Mouse (Mus musculus): ENCODE results near the gene Mrrf. TPM values are rescaled to one million over a fixed set of nuclear protein-coding genes. Genes with fewer than 3 reads are reported as not detected.

The Mrrf gene
- total RNA-seq, 1 experiment from 2014 or later: 28.0 TPM

DNA sequence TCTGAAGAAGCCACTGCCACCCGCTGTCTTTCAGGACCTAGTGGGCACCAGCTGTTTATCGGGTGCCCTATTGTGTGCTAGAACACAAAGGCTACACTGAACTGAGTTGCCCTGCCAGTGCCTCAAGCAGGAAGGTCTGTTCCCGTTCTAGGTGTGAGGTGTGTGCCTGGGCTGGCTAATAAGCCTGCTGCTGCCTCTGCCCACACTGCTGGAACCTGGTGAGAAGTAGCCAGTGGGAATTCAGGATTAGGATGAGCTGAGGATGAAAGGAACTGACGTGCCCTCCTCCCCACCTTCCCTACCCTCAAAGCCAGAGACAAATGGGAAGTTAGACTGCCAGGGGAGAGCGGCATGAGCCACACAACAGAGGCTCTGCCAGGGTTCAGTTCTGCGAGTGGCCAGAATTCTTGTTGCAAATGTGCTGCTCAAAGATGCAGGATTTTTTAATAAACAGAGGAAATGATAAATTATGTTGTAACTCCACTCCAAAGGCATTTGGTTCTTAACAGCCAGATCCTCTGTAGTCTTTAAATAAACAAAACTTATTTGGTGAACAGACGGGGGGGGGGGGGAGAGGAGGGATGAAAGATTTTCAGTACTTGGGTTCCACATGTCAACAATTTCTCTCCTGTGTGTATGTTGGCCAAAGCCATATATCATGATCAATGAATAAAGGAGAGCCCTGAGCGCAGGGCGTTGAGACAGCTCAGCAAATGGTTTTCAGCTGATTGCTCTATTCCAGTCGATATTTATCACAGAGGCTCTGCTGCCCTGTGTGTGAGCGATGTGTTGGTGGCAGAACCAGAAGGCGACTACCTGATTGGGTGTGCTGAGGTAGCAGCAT, 55.1 kb downstream of the Mrrf start:
- ATAC-seq (replicated peaks; ENCODE audit: insufficient number of reproducible peaks, low FRiP score, low TSS enrichment, poor library complexity, severe bottlenecking): no peak

DNA sequence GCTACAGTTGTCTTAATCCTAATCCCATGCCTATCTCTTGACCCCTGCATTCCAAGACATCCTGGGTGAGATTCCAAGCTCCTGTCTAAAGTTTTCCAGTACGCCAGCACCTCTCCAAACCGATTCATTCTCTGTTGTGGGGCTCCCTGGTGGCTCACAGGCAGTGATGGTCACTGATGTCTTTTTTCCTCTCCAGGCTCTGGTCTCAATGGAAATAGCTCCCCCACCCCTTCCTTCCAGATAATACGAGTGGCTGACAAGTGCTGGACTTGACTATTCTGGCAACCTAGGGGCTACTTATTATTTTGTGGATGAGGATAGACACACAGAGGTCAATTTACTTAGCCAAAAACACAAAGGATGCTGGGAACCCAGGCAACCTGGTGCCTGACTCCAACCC, 60.8 kb downstream of the Mrrf start:
- no peak for ATAC-seq (replicated peaks; ENCODE audit: insufficient number of reproducible peaks, low FRiP score, low TSS enrichment, poor library complexity, severe bottlenecking)

DNA sequence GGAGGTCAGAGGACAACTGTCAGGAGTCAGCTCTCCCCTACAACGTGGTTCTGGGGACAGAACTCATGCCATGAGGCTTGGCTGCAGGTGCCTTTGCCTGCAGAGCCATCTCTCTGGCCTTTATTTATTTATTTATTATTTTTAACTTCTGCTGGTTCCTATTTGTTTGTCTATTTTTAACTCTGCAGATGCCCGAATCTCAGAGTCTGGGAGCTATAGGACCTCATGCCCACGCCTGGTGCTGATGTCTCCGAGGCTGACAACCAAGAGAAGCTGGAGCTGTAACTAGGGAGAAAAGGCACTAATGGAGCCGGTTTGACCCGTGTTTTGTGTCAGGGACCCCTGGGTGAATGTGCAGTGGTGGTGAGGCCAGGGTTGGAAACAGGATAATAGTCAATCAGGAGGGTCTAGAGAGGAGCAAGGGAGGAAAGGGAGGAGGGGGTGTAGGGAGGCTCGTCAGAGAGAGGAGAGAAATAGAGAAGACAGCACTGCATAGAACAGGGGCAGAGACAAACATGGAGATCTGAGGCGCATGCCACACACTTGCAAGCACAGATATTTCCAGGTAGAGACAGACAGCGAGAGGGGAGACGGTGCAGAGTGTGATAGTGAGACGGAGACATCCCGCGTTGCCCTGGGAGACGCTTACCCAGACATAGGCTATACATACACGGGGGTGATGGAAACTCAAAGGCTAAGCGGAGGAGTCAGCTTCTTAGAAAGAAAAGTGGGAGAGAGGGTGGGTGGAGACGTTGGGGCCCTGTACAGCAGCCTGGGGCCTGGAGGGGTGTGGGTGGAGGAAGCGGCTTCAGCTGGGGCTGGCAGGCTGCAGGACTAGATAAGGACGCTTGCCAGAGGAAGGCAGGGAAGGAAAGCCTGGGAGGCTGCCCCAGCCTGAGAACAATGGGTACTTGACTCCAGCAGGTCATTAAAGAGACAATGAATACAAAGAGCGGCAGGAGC, 62.0 kb downstream of the Mrrf start:
- no peak for ATAC-seq (replicated peaks; ENCODE audit: insufficient number of reproducible peaks, low FRiP score, low TSS enrichment, poor library complexity, severe bottlenecking)

DNA sequence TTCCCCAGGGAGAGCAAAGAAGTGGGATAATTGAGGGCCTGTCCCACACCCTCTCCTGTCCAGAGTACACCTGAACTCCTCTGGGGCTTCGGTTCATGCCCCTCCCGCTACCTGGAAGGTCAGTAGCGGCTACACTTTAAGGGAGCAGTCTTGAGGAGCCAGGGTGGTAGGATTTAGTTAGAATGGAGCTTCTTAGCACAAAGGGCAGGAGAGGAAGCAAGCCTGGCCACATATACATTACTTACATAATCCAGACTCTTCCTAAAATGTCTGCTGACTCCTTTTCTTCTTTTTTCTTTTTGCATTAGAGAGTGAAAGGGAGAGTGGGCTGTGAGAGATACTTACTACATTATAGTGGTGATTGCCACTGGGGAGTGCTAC, 62.7 kb downstream of the Mrrf start:
- ATAC-seq (replicated peaks; ENCODE audit: insufficient number of reproducible peaks, low FRiP score, low TSS enrichment, poor library complexity, severe bottlenecking): no peak

DNA sequence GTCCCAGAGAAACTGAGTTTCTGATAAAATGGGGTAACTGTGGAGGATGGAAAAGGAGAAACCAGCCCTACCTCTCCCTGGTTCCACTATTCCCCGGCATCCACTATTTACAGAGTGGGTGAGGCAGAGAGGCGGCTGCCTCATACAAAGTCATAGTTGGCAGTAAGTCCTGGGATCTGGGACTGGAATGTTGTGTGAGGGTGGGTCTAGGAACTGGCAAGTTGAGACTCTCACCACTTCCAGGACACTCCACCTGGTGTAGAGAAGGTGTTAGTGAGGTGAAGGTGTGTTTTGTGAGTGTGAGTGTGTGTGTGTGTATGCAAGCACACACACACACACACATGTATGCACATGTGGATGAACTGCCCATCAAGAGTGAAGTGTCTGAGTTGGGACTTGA, 64.6 kb downstream of the Mrrf start:
- ATAC-seq (replicated peaks; ENCODE audit: insufficient number of reproducible peaks, low FRiP score, low TSS enrichment, poor library complexity, severe bottlenecking): no peak

GRCm38 (mm10) chr2:36201756-36202610, 65.8 kb downstream of the Mrrf start:
- ATAC-seq (replicated peaks; ENCODE audit: insufficient number of reproducible peaks, low FRiP score, low TSS enrichment, poor library complexity, severe bottlenecking): no peak

DNA sequence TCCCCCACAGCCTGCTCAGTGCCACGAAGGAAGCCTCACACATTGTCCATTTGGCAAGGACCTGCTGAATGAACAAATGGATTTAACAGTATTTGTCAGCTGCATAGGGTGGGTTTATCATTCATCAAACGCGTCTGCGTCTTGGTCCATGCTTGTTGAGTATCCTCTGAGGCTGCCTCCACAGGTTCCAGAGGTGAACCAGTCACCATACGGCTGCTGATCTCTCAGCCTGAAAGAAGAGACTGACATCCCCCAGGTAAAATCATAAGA, 66.4 kb downstream of the Mrrf start:
- ATAC-seq (replicated peaks; ENCODE audit: insufficient number of reproducible peaks, low FRiP score, low TSS enrichment, poor library complexity, severe bottlenecking): no peak

DNA sequence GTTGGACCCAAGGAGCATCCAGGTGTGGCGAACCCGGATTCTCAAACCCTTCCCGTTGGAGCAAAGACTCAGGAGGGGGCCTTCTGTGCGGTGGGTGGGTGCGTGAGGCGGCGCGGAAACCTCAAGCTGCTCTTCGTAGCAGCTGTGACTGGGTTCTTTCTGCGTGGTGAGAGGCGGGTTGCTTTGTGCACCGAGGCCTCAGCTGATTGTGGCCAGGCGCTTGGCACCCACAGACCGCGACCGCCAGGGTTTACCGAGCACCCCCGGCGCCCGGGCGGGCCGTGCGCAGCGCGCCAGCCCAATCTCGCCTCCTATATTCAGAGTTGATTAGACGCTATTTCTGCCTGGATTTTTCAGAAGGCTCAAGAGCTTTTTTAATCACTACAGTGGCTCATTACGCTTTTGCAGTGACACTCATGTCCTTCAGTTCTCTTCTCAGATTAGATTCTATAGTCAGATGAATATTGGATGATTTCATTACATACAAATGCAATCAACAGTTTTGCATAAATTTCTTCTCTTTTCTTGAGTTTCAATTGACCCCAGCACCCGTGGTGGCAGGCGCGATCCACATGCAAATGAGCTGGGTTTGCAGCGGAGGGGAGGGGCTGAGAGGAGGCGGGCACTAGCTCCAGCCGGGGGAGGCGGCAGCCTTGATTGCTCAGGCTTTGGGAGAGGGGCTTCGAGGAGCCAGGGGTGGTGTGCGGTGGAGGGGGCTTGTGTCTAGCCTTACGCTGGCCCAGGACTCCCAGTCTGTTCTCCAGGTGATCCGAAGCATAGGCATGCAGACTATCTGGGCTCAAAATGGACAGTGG, 67.0 kb downstream of the Mrrf start:
- ATAC-seq (replicated peaks; ENCODE audit: insufficient number of reproducible peaks, low FRiP score, low TSS enrichment, poor library complexity, severe bottlenecking): 0 out of 2 replicates have a peak, but pooled peaks have one; percentile 42

- no peak for ATAC-seq (replicated peaks; ENCODE audit: insufficient number of reproducible peaks, low FRiP score, low TSS enrichment, poor library complexity, severe bottlenecking)
Observed at GRCm38 (mm10) chr2:36204595-36204994, 68.4 kb downstream of the Mrrf start.

DNA sequence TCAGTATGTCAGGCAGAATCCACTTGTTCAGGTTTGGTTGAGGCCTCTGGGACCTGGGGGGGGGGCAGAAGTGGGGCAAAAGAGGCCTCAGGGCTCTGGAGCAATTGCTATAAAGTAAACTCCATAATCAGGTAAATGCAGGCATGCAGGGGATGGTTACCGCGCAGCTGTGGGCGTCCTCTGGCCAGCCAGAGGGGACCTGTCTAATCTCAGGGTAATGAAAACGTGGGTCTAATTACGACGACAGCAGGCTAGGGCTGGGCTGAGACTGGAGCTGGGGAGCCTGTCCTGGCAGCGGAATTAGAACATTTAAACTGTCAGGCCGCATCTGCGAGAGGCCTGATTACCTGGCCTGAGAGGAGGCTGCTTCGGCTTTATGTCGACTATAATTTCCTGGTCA, 70.9 kb downstream of the Mrrf start:
- no peak for ATAC-seq (replicated peaks; ENCODE audit: insufficient number of reproducible peaks, low FRiP score, low TSS enrichment, poor library complexity, severe bottlenecking)

- ATAC-seq (replicated peaks; ENCODE audit: insufficient number of reproducible peaks, low FRiP score, low TSS enrichment, poor library complexity, severe bottlenecking): no peak
Observed at GRCm38 (mm10) chr2:36210796-36211195, 74.6 kb downstream of the Mrrf start.

GRCm38 (mm10) chr2:36211785-36212184, 75.6 kb downstream of the Mrrf start:
- ATAC-seq (replicated peaks; ENCODE audit: insufficient number of reproducible peaks, low FRiP score, low TSS enrichment, poor library complexity, severe bottlenecking): no peak

- no peak for ATAC-seq (replicated peaks; ENCODE audit: insufficient number of reproducible peaks, low FRiP score, low TSS enrichment, poor library complexity, severe bottlenecking)
Observed at GRCm38 (mm10) chr2:36213108-36213507, 76.9 kb downstream of the Mrrf start.

GRCm38 (mm10) chr2:36214023-36214422, 77.8 kb downstream of the Mrrf start:
- peak; percentile 51; the same call in 1 of the 2 replicates for ATAC-seq (replicated peaks; ENCODE audit: insufficient number of reproducible peaks, low FRiP score, low TSS enrichment, poor library complexity, severe bottlenecking)

GRCm38 (mm10) chr2:36214425-36214824, 78.2 kb downstream of the Mrrf start:
- ATAC-seq (replicated peaks; ENCODE audit: insufficient number of reproducible peaks, low FRiP score, low TSS enrichment, poor library complexity, severe bottlenecking): no peak

DNA sequence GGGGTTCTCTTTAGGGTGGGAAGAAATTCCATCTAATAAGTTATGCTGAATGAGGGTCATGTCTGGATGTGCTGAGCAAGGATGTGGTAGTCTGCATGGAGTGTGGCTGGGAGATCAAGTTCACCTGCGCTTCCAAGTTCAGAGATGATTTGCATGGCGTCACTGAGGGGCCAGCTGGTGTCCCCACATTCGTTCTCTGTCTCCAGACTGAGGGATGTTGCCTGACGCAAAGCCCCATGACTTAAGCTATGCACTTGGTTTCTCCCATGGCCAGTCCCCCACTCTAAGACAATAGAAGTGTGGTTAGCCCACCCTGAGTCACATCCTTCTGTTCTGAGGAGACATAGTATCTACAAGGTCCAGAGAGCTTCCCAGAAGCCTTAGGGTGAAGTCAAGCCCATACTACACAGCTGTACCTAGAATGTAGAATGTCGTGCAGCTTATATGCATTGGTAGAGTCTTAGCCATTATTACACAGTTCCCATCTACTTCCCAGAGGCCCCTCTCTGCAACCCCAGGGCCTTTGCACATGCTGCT, 79.1 kb downstream of the Mrrf start:
- no peak for ATAC-seq (replicated peaks; ENCODE audit: insufficient number of reproducible peaks, low FRiP score, low TSS enrichment, poor library complexity, severe bottlenecking)

GRCm38 (mm10) chr2:36216546-36216945, 80.4 kb downstream of the Mrrf start:
- peak; percentile 66 for ATAC-seq (replicated peaks; ENCODE audit: insufficient number of reproducible peaks, low FRiP score, low TSS enrichment, poor library complexity, severe bottlenecking)

GRCm38 (mm10) chr2:36216953-36217573, 80.9 kb downstream of the Mrrf start:
- peak; percentile 41 for ATAC-seq (replicated peaks; ENCODE audit: insufficient number of reproducible peaks, low FRiP score, low TSS enrichment, poor library complexity, severe bottlenecking)
